Mouse (Mus musculus) C2C12 (cell line): ENCODE data around the gene Csf2rb.
A peak's percentile ranks its signal among the peaks of the same experiment; 100 is the strongest.

Source experiments
- CEBPB ChIP-seq: IDR thresholded peaks from one replicate; pipeline ENCODE4 v1.6.1; 2011; ENCODE audit warnings: low read depth, mild to moderate bottlenecking, control low read depth, moderate library complexity
- CTCF ChIP-seq: IDR thresholded peaks from one replicate; pipeline ENCODE4 v1.5.1; 2011; ENCODE audit not compliant: control insufficient read depth, insufficient read depth, insufficient read length
- FOSL1 ChIP-seq: IDR thresholded peaks from one replicate; pipeline ENCODE4 v1.8.0; 2011; ENCODE audit warnings: mild to moderate bottlenecking, low read length; ENCODE audit not compliant: poor library complexity, insufficient read depth, severe bottlenecking
- MAX ChIP-seq: IDR thresholded peaks from one replicate; pipeline ENCODE4 v1.6.1; 2011; ENCODE audit warnings: mild to moderate bottlenecking, control low read depth
- MYOD1 ChIP-seq: IDR thresholded peaks from one replicate; pipeline ENCODE4 v1.6.1; 2011; ENCODE audit warnings: low read depth; ENCODE audit not compliant: control insufficient read depth, insufficient read length
- MYOG ChIP-seq: IDR thresholded peaks from one replicate; pipeline ENCODE4 v1.6.1; 2011; ENCODE audit not compliant: control insufficient read depth, insufficient read length; ENCODE audit errors: extremely low read depth
- USF1 ChIP-seq: IDR thresholded peaks from one replicate; pipeline ENCODE4 v1.6.1; 2011; ENCODE audit warnings: low read depth, mild to moderate bottlenecking, control low read depth, moderate library complexity

- TF ChIP-seq MAX: no peak
- TF ChIP-seq CTCF: no peak
- TF ChIP-seq MYOG: no peak
- TF ChIP-seq USF1: no peak
- no peak for TF ChIP-seq FOSL1
- TF ChIP-seq MYOD1: no peak
- TF ChIP-seq CEBPB: peak; percentile 67
Observed at GRCm38 (mm10) chr15:78278308-78278707, 47.2 kb upstream of the Csf2rb start.
